Mouse (Mus musculus): ENCODE results near the gene Stard9. TPM values are rescaled to one million over a fixed set of nuclear protein-coding genes. Genes with fewer than 3 reads are reported as not detected.
"Not testable (repeated sequence)": the region's sequence is repeated elsewhere in the genome, so short reads cannot be mapped to it uniquely, and the experiment has no call there.

Stard9 gene
- total RNA-seq, 2 experiments from 2014 or later, result 12.5 to 21.5 TPM

GRCm38 (mm10) chr2:120654693-120655092 lies 25.8 kb downstream of the Stard9 start:
- DNase-seq, result no peak

- DNase-seq, result no peak
Observed at GRCm38 (mm10) chr2:120655905-120656304, 27.0 kb downstream of the Stard9 start.

GRCm38 (mm10) chr2:120656711-120657110 lies 27.8 kb downstream of the Stard9 start:
- no peak for DNase-seq

- no peak for DNase-seq
Observed at GRCm38 (mm10) chr2:120658486-120658885, 29.6 kb downstream of the Stard9 start.

- DNase-seq, result no peak
Observed at GRCm38 (mm10) chr2:120659318-120659717, 30.4 kb downstream of the Stard9 start.

GRCm38 (mm10) chr2:120660486-120661078 lies 31.7 kb downstream of the Stard9 start:
- DNase-seq, result no peak

GRCm38 (mm10) chr2:120662766-120663165 lies 33.8 kb downstream of the Stard9 start:
- DNase-seq, result no peak

GRCm38 (mm10) chr2:120663491-120664154 lies 34.7 kb downstream of the Stard9 start:
- DNase-seq, result no peak

GRCm38 (mm10) chr2:120667446-120667845 lies 38.5 kb downstream of the Stard9 start:
- DNase-seq, result no peak

DNA sequence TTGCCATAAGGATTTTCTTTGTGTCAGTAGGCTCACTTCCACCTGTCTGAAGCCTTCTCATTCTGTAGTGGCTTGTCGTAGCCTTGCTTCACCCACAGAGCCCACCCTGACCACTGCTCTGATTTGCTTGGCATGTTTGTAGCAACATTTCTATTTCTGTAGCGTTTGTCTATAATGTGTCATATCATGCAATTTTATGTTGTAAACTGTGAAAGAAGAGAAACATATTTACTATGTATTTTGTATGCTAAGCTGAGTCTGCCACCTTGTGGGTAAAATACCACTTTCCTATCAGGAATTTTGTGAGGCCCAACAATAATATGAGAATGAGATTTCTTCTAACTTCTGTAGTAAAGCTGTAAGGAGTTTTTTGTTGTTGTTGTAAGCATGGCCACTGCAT lies 41.3 kb downstream of the Stard9 start:
- no peak for DNase-seq

DNA sequence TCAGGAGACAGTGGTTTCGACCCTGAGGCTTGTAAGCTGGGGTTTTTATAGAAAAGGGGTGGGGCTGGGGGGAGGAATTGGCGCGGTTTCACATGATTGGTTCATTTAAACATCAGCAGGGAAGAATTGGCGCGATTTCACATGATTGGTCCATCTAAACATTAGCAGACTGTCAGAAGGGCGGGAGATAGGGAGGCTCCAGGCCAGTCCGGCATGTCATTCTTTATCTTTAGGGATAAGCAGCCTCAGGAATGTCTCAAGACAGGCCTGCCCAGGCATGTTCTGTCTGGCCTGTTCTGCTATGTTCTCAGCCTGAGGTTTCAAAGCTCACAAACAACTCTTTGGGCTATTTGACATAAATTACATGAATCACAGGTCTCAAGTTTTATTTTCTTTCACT lies 52.2 kb downstream of the Stard9 start:
- not testable (repeated sequence) for DNase-seq

- no peak for DNase-seq
Observed at GRCm38 (mm10) chr2:120697767-120698166, 68.8 kb downstream of the Stard9 start.

DNA sequence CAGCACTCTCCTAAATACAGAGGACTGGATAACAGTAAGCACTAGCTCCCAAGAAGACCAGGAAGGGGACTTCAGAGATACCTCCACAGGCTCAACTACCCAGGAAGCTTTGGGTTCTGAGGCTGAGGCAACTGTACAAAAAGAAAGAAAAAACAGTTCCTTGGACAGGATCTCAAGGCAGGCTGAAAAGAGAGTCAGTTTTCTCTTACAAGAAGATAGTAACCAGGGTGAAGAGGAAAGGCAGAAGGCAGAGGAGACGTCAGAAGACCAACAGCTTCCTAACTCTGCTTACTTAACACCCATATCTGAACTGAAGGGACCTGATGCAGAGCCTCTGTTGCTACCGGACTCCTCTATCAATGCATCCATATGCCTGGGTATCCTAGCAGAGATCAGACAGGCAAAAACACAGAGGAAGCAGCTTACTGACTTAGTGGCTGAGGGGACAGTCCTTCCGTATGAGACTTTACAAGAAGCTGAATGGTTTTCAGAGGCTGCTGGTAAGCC lies 71.5 kb downstream of the Stard9 start:
- no peak for DNase-seq

- no peak for DNase-seq
Observed at GRCm38 (mm10) chr2:120702675-120703074, 73.8 kb downstream of the Stard9 start.

DNA sequence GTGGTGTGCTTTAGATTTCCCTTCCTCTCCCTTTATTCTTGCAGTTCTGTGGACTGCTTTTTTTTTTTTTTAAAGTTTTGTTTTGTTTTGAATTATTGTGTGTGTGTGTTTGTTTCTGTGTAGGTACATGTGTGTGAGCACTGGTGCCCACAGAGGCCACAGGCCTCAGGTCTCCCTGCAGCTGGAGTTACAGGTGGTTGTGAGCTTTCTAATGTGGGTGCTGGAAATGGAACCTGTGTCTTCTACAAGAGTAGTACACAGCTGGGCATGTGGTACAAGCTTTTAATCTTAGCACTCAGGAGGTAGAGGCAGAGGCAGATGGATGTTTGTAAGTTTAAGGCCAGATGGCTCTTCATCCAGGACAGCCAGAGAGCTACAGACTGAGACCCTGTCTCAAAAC lies 78.1 kb downstream of the Stard9 start:
- DNase-seq, result no peak

GRCm38 (mm10) chr2:120710154-120710553 lies 81.2 kb downstream of the Stard9 start:
- no peak for DNase-seq

- no peak for DNase-seq
Observed at GRCm38 (mm10) chr2:120710948-120711347, 82.0 kb downstream of the Stard9 start.

DNA sequence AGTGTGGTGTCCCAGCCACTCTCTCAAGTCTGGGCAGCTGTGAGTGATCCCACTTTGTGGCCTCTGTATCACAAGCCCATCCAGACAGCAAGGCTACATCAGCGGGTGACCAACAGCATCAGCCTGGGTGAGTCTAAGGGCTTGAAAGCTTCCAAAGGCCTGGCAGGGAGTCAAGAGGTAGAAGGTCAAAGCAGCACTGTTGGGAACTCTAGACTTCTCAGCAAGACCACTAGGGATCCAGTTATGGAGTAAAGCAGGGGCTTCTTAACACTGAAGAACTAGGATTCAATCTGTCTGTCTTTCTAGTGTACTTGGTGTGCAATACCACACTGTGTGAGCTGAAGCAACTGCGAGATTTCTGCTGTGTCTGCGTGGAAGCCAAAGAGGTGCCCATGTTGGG lies 84.5 kb downstream of the Stard9 start:
- DNase-seq, result no peak

GRCm38 (mm10) chr2:120718496-120718895 lies 89.6 kb downstream of the Stard9 start:
- no peak for DNase-seq

DNA sequence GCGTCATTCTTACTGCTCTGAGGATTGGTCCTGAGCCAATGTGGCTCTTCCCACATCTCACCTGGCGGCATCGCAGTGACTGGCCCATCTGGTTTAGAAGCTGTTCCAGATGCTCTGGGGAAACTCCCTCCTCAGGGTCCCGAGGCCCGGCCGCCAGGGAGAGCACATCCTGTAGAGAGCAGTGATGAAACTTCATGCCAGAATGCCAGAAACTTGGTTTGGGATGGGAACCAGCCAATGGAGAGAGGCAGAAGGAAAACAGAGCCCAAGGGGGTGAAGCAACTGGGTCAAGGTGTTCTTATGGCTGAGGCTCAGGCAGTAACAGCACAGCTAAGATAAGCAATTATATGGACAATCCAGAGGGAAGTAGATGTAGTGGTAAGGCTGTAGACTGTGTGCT lies 91.9 kb downstream of the Stard9 start:
- DNase-seq, result no peak

- DNase-seq, result no peak
Observed at GRCm38 (mm10) chr2:120721911-120722310, 93.0 kb downstream of the Stard9 start.

GRCm38 (mm10) chr2:120722491-120722890 lies 93.6 kb downstream of the Stard9 start:
- no peak for DNase-seq

GRCm38 (mm10) chr2:120723621-120724020 lies 94.7 kb downstream of the Stard9 start:
- no peak for DNase-seq

DNA sequence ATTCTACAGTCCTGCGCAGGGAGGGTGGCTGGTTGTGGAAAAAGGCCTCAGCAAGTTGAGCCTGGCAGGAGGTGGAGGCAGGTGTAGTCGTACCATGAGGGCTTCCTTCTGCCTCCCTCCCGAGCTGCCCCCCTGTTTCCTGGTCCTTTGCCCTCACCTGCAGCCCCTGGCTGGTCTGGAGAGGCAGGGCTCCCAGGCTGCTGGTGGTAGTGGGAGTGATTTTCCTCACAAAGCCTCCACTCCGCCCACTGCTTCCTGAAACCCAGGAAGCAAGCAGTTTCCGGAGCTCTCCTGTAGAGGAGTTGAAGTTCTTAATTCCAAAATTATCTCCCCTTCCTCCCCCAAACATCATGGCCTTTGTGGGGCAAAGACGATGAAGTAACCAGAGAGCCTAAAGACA lies 95.3 kb downstream of the Stard9 start:
- DNase-seq, result no peak
